Mouse (Mus musculus) right cerebral cortex, postnatal 36 days (tissue): ENCODE measurements around the gene Kcnj9.
A peak's percentile ranks its signal among the peaks of the same experiment; 100 is the strongest.

Experiments used
- DNase-seq, 2 experiments: peaks; one replicate each; pipeline ENCODE4 v3.0.0; 2022; ENCODE audit warnings: low spot score in 2 of 2, mixed read lengths in 1 of 2

Gene Kcnj9

GRCm38 (mm10) chr1:172312768-172313561 is 16.2 kb downstream of the Kcnj9 start:
- peak; percentile 69 to 73 for DNase-seq

GRCm38 (mm10) chr1:172311921-172312767 is 17.0 kb downstream of the Kcnj9 start:
- peak; percentile 71 to 74 for DNase-seq

DNA sequence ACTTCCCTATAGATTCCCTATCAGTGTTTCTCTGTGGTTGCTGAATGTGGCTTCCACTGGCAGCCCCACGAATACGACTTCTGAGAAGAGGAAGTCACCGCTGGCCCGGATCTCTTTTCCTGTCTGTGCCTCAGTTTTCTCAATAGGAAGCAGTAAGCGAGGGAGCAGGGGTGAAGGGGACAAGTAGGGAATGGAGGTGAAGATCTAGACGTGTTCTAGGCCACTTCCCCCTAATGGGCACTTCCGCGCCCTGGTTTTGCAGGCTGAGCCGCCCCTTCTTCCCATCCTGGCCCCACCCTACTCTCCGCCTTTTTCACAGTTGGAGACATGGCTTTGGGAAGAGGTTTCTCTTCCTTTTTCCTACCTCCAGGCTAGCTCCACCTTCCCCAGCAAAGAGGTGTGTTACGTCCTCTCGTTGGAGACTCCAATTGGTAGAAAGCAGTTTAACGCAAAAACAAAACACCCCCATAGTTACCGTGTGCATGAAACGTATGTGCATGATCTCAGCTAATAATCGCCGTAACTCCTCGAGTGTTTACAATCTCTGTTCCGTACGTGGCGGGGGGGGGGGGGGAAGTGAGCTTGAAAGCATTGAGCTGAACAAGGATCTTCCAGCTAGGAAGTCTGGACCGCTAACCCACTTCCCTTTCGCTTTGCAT is 17.7 kb downstream of the Kcnj9 start:
- DNase-seq = peak; percentile 26 to 74

DNA sequence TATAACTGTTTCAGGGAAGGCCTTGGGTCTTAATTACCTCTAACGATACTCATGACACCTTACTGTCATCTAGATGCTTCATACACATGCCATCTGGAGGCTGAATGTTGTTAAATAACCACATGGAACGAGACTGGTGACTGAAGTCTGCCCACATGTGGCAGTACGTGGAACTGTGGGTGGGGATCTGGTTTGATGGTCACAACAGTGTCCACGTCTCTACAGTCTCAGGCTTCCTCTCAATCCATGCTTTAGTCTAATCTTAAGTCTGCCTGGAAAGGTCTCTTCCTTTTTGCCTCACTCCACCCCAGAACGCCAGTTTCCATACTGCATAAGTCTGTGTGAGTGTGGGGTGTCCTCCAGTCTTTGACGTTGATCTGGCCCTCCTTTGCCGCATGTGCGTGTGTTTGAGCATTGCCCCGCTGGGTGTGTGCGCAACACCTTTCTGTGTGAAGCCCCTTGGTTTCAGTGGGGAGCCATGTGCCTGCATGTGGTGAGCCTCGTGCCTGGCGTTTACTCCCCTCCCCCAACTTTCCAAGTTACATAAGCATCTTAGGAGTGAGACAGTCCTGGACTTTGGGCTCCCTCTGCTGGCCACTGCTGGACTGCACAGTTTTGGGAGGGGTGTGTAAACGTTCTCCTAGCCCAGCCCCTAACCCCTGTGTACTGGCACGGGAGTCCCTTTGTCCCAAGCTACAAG is 19.3 kb downstream of the Kcnj9 start:
- DNase-seq = peak; percentile 84 to 89

DNA sequence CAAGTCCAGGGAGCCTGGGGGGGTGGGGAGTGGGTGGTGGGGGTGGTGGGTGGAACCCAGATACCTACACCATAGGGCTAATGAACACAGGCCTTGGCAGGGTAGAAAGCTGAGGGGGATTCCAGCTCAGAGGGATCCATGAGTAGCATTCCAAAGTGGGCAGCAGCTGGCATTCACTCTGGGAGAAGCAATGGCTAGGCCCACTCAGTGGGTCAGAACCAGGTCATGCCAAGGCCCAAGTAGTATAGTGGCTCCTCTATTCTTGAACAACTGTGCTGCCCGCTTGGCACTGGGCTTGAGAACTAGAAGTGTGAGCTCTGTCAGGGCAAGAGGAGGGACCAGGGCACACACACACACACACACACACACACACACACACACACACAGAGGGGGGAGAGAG is 20.7 kb downstream of the Kcnj9 start:
- no peak for DNase-seq

DNA sequence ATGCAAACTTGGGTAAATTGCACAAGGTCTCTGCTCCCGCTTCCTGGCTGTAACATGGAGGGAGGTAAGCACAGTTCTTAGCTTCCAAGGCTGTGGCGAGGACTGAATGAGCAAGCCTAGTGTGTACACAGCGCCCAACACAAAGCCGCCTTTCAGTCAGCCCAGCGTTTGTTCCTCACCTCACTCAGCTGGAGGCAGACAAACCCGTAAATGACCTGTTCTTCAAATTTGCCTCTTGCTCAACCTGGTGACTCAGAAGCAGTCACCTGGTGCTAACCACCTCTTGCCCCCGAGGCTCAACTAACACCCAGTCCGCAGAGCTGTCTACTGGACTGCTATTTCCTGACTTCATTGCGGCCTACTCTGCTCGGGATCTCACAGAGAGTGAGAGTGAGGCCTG is 21.2 kb downstream of the Kcnj9 start:
- no peak for DNase-seq

DNA sequence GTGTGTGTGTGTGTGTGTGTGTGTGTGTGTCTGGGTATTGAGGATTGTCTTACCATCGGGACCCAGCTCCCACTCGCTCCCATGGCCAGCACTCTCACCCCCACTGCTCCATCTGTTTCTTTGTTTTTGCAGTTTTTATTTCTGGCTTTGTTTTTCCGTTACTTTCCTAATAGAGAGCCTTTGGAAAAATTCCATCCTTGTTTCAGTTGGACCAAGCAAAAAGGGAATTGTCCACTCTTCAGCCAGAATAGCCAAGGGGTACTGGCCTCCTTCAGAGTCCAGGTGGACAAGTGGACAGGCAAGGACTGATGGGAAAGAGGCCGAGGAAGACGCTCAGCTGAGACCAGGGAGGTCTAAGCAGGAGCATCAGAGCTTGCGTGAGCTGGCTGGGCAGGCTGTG is 22.2 kb downstream of the Kcnj9 start:
- no peak for DNase-seq

- DNase-seq = no peak
These were observed 22.9 kb downstream of the Kcnj9 start for GRCm38 (mm10) chr1:172306196-172306595.

- no peak for DNase-seq
These were observed 23.5 kb downstream of the Kcnj9 start for GRCm38 (mm10) chr1:172305635-172306034.

DNA sequence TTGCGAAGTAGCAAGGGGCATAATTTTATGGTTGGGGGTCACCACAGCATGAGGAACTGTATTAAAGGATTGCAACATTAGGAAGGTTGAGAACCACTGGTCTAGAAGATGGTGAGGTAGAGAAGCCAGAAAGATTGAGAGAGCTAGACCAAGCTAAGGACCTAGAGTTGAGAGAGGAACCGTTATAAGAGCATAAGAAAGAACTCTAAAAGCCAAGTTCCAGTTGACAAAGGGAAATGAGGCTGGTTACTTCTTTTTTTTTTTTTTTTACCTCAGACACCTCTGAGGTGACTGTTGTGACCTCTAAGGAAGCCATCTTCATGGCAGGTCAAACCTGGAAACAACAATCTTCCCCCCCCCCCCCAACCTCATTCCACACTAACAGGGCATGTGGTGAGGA is 24.0 kb downstream of the Kcnj9 start:
- DNase-seq = no peak

GRCm38 (mm10) chr1:172304443-172304842 is 24.7 kb downstream of the Kcnj9 start:
- DNase-seq = no peak

GRCm38 (mm10) chr1:172302851-172303250 is 26.3 kb downstream of the Kcnj9 start:
- DNase-seq = no peak

- no peak for DNase-seq
These were observed 26.8 kb downstream of the Kcnj9 start for GRCm38 (mm10) chr1:172302311-172302710.

GRCm38 (mm10) chr1:172301180-172301579 is 27.9 kb downstream of the Kcnj9 start:
- no peak for DNase-seq

- DNase-seq = no peak
These were observed 28.9 kb downstream of the Kcnj9 start for GRCm38 (mm10) chr1:172300247-172300646.

DNA sequence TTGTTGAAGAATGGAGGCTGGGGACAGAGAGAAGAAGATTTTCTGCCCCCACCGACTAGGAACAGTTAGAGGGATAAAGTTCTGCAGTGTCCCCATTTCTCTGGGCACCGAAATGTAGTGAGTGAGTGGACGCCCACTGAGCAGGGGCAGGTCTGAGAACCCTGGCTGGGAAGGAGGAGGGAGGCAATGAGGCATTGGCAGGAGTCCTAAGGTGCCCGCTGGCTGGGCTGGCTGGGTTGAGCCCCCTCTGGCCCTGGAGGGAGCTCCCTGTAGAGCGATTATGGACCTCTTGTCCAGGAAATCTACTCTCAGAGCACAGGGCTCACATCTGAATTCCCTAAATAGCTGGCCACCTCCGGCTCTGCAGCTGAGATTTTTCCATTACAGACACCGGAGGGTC is 29.6 kb downstream of the Kcnj9 start:
- no peak for DNase-seq

DNA sequence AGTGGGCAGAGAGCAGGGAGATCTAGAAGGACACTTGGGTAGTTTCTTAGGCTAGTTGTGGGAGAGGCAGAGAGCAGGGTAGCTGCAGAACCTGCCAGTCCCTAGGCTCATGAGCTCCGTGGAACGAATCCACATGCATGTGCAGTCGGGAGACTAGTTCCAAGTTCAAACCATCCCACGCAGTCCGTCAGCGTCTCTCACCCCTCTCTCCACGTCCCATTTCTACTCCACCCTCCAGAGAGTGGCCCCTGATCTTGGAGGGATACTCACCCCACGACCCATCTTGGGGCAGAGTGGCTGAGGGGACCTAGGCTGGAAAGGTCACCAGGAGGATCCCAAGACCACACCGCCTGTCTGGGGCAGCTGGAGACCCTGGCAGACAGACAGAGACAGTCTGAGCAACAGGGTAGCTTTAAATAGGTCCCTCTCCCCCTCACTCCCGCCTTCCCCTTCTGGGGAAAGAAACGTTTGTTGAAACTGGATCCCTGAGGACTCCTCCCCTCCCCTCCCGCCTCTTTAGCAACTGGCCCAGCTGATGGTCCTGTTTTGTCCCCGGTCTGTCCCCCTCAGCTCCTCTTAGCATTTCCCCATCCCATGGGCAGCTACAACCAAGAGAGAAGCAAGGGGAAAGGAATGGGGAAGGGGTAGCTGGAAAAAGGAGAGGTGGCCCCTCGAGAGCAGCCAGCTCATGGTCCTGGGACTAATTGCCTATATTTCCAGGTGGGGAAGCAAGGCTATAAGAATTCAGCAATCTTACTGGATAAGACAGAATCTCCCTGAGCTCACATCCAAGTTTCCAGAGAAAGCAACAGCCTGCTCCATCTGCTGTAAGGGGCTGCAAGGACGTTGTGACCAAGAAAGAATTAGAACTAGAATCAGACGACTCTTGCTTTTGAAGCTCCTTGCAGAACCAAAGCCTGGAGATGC is 31.2 kb downstream of the Kcnj9 start, which contains the start of gene Atp1a2:
Gene Atp1a2 (minus strand): TSS at position 454 of the 927 bp plus-strand sequence.
- DNase-seq = peak in 1 of 2 experiments; percentile 71

- no peak for DNase-seq
These were observed 32.2 kb downstream of the Kcnj9 start for GRCm38 (mm10) chr1:172296816-172297510.

DNA sequence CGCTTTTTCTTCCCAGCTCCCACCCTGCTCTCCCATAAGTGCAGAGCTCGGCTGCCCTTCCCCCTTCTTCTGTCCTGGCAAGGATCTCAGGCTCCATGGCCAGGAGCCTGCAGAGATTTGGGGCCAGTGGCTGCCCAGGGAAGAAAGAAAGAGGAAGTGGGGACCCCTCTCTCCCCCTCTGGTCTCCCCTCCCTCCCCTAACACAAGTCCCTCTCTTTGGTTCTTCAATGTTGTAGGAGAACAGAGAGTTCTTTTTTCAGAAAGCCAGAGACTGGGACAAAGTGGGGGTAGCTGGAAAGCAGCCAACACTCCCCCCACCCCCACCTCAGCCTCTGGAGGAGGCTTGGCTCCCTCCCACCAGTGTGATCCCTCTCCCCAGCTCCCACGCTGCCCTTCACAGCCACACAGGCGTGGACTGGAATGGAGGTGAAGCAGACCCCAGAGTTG is 33.3 kb downstream of the Kcnj9 start:
- no peak for DNase-seq

GRCm38 (mm10) chr1:172293449-172293848 is 35.7 kb downstream of the Kcnj9 start:
- no peak for DNase-seq
